Mouse (Mus musculus) C2C12 (cell line): Measurements from ENCODE around the gene Lsm14a. TPM values are rescaled to one million over a fixed set of nuclear protein-coding genes. Genes with fewer than 3 reads are reported as not detected.

ENCODE experiments used
- H3K27me3 ChIP-seq: one replicate; pipeline ENCODE4 v1.6.1; 2011; ENCODE audit not compliant: control insufficient read depth, insufficient read depth, insufficient read length
- H3K36me3 ChIP-seq: one replicate; pipeline ENCODE4 v1.6.1; 2011; ENCODE audit not compliant: control insufficient read depth, insufficient read depth
- H3K4me3 ChIP-seq: one replicate; pipeline ENCODE4 v1.5.1; 2011; ENCODE audit warnings: mild to moderate bottlenecking, control low read depth; ENCODE audit not compliant: poor library complexity, insufficient read depth, severe bottlenecking
- H3K79me2 ChIP-seq: one replicate; pipeline ENCODE4 v1.6.1; 2011; ENCODE audit not compliant: control insufficient read depth, insufficient read depth
- H3K79me3 ChIP-seq: one replicate; pipeline ENCODE4 v1.6.1; 2011; ENCODE audit warnings: low read depth, control low read depth
- H3ac ChIP-seq: one replicate; pipeline ENCODE3; 2011; ENCODE audit warnings: low read depth; ENCODE audit not compliant: control insufficient read depth, insufficient read length
- CEBPB ChIP-seq: IDR thresholded peaks from one replicate; pipeline ENCODE4 v1.6.1; 2011; ENCODE audit warnings: low read depth, mild to moderate bottlenecking, control low read depth, moderate library complexity
- CTCF ChIP-seq: IDR thresholded peaks from one replicate; pipeline ENCODE4 v1.5.1; 2011; ENCODE audit not compliant: control insufficient read depth, insufficient read depth, insufficient read length
- FOSL1 ChIP-seq: IDR thresholded peaks from one replicate; pipeline ENCODE4 v1.8.0; 2011; ENCODE audit warnings: mild to moderate bottlenecking, low read length; ENCODE audit not compliant: poor library complexity, insufficient read depth, severe bottlenecking
- MAX ChIP-seq: IDR thresholded peaks from one replicate; pipeline ENCODE4 v1.6.1; 2011; ENCODE audit warnings: mild to moderate bottlenecking, control low read depth
- MYOD1 ChIP-seq: IDR thresholded peaks from one replicate; pipeline ENCODE4 v1.6.1; 2011; ENCODE audit warnings: low read depth; ENCODE audit not compliant: control insufficient read depth, insufficient read length
- MYOG ChIP-seq: IDR thresholded peaks from one replicate; pipeline ENCODE4 v1.6.1; 2011; ENCODE audit not compliant: control insufficient read depth, insufficient read length; ENCODE audit errors: extremely low read depth
- USF1 ChIP-seq: IDR thresholded peaks from one replicate; pipeline ENCODE4 v1.6.1; 2011; ENCODE audit warnings: low read depth, mild to moderate bottlenecking, control low read depth, moderate library complexity
- polyA plus RNA-seq: library from polyadenylated mRNA; unstranded; fragments of >200 nt; fragmentation: generic; extraction: Trizol; gene quantifications from one replicate; pipeline ENCODE4 v1.2.1, GENCODE M21; 2012; ENCODE audit warnings: missing spikeins

Lsm14a gene
- polyA plus RNA-seq, 1 experiment = 41.9 TPM

DNA sequence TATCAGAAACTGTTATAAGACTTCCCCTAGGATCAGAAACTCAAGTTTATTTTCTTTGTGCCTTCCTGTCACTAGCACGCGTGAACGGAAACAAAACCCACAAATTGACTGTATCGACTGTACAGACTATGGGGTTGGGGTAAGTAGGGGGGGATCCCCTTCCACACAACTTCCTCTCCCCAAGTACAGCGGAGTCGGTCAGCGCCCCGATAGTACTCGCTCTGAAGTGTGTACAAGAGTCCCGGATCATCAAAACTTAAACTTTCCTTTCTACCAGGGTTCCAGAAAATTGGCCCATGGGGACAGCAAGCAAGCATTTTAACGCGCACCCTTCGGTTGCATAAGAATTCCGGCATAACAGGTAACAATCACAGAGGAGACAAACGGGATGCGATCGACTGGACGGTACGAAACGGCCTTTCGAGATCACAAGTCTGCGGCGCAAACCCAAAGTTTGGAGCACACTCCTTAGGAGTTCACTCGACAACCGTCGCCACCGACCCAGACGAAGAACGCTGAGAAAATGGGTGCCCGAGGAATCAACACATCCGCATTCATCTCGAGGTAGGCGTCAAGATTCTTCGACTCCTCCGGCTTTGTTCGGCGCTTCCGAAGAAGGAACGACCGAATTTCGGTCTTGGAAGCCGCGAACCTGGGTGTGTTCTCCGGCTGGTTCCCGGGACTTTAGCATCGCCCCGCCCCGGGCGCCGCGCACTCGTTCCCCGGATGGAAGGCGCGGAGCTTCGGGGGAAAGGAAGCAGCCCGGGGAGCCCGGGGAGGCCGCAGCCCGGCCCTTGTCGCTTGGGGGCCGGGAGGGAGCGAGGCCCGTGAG is 4.5 kb downstream of the Lsm14a start:
- H3K4me3 ChIP-seq = peak overlapping the region; percentile 76
- peaks cover 23% of the 10 kb centered on the region for H3K36me3 ChIP-seq
- no peaks in the 10 kb centered on the region for H3K27me3 ChIP-seq
- H3K79me3 ChIP-seq = peaks cover 54% of the 10 kb centered on the region
- peak overlapping the region; percentile 77 for H3ac ChIP-seq
- peaks cover 66% of the 10 kb centered on the region for H3K79me2 ChIP-seq
- no peak for TF ChIP-seq USF1

DNA sequence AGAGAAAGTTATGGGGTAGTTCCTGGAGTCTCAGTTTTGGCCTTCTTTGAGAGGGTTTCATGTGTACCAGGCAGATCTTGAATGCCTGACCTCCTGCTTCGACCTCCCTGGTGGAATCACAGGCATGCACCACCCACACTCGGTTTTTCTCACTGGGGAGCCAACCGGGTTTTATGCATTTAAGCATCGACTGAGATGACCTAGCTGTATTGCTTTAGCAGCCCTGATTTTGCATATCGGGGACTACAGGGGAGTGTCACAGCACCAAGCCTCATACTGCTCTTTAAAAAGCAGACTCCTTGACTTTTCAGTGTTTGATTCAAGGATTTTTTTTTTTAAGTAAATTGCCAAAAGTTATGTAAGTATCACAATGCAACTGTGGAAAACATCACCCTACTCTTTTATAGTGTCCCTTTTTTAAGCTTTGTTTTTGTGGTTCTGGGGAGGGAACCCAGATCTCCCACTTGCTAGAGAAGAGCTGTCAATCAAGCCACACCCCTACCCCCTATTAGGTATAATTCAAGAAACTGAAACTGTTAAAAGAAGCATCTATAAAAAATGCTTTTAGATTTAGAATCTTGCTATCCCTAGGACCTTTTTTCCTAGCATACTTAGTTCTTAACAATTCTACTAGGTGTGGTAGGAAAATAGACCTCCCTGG is 5.2 kb downstream of the Lsm14a start:
- H3K27me3 ChIP-seq = no peaks in the 10 kb centered on the region
- peak overlapping the region; percentile 76 for H3K4me3 ChIP-seq
- H3K79me2 ChIP-seq = peaks cover 74% of the 10 kb centered on the region
- TF ChIP-seq CTCF = no peak
- TF ChIP-seq CEBPB = no peak
- no peak for TF ChIP-seq FOSL1
- no peak for TF ChIP-seq MAX
- no peak for TF ChIP-seq USF1
- TF ChIP-seq MYOG = no peak
- TF ChIP-seq MYOD1 = no peak
- H3ac ChIP-seq = peak overlapping the region; percentile 49
- H3K79me3 ChIP-seq = peaks cover 61% of the 10 kb centered on the region
- peaks cover 23% of the 10 kb centered on the region for H3K36me3 ChIP-seq

DNA sequence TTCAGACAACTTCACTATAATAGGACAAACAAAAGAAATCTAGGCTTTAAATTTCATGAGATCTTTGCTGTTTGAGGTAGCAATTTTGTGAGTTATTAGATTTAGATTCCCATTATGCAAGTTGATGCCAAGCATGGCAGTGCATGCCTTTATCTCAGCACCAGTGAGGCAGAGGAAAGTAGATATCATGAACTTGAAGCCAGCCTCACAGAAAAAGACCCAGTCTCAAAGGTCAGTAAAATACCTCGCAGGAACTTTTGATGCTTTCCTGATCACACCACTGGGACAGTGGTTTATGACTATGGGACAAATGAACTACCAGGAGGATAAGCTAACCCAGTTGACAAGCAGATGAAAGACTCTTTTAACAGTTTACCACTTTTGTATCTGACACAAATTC is 10.3 kb downstream of the Lsm14a start:
- Histone ChIP-seq H3K79me2 (peaks cover 100% of the 10 kb centered on the region), H3ac (no peak overlapping the region), H3K36me3 (peaks cover 17% of the 10 kb centered on the region), H3K79me3 (peaks cover 98% of the 10 kb centered on the region), H3K27me3 (no peaks in the 10 kb centered on the region), H3K4me3 (no peak overlapping the region)
- no peak for TF ChIP-seq MYOD1
- TF ChIP-seq MAX = no peak
- TF ChIP-seq CTCF = no peak
- no peak for TF ChIP-seq MYOG
- TF ChIP-seq CEBPB = no peak
- no peak for TF ChIP-seq USF1
- no peak for TF ChIP-seq FOSL1

DNA sequence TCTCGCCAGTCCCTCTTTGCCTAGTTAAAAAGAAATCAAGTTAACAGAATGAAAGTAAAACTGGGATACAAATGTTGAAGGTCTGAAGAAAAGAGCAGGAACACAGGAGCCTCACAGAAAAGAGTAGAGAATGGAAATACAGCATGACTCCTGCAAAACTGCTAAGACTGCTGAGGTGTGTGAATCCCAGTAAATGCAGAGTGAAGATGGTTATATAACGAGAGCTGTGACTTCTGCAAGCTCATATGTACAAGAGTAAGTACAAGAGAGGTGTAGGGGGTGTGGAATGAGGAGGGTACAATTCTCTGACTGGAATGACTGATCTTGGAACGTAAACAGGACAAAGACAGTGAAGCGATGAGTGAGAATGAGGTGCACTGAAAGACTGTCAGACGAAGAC is 11.4 kb downstream of the Lsm14a start:
- TF ChIP-seq CTCF = no peak
- no peak for TF ChIP-seq MYOD1
- no peak for TF ChIP-seq FOSL1
- TF ChIP-seq MYOG = no peak
- no peak for TF ChIP-seq MAX
- no peak for TF ChIP-seq CEBPB
- TF ChIP-seq USF1 = no peak
- Histone ChIP-seq H3ac (no peak overlapping the region), H3K4me3 (no peak overlapping the region), H3K79me2 (peaks cover 100% of the 10 kb centered on the region), H3K79me3 (peaks cover 98% of the 10 kb centered on the region), H3K27me3 (no peaks in the 10 kb centered on the region), H3K36me3 (peaks cover 10% of the 10 kb centered on the region)

DNA sequence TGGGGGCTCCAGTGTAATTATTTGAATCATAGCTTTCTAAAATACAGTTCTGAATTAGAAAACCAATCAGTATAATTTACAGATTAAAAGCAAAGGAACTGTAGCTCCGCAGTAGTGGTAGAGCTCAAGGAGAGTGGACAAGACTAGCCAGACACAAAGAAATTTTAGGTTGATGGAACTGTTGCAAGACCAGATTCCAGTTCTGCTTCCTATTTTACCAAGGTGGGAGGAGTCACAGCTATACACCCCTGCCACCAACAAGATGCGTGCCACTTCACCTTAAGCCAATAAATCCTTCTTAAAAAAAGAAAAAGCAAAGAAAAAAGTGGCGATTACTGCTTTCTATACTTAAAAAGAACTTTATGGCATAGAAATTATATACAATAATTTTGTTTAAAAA is 12.8 kb downstream of the Lsm14a start:
- H3K4me3 ChIP-seq = no peak overlapping the region
- peaks cover 100% of the 10 kb centered on the region for H3K79me2 ChIP-seq
- H3K36me3 ChIP-seq = peaks cover 9% of the 10 kb centered on the region
- no peak overlapping the region for H3ac ChIP-seq
- H3K27me3 ChIP-seq = no peaks in the 10 kb centered on the region
- no peak for TF ChIP-seq USF1
- TF ChIP-seq MYOD1 = no peak
- no peak for TF ChIP-seq CTCF
- no peak for TF ChIP-seq FOSL1
- no peak for TF ChIP-seq MAX
- peaks cover 97% of the 10 kb centered on the region for H3K79me3 ChIP-seq

DNA sequence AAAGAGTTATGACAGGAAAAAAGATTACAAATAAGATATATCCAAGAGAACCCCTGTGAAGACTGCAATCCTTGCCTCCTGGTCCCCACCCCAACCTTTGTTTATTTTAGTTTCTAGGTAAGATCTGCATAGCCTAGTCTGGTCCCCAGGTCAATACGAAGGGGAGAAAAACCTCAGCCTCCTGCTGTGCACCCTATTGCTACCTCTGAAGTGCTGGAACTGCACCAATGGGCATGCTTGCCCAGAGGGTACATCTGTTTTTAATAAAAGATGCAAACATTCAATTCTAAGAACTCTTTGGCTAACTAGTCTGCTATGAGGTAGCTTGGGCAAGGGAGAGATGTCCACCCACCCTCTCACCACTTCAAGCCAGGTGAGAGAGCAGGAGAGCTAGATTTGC is 19.2 kb downstream of the Lsm14a start:
- Histone ChIP-seq H3K79me3 (peaks cover 56% of the 10 kb centered on the region), H3K4me3 (no peak overlapping the region), H3ac (no peak overlapping the region), H3K79me2 (peaks cover 61% of the 10 kb centered on the region), H3K27me3 (no peaks in the 10 kb centered on the region), H3K36me3 (peaks cover 58% of the 10 kb centered on the region)
- TF ChIP-seq FOSL1 (no peak), MYOD1 (no peak), MYOG (no peak)
